Mouse (Mus musculus) kidney, adult 8-10 months (tissue): ENCODE measurements around the gene Gpr82.

Experiments used
- DNase-seq, 2 experiments: peaks; one replicate each; pipeline ENCODE4 v3.0.0; 2022

Gene Gpr82

GRCm38 (mm10) chrX:13661063-13661462 lies at the start of gene Gpr82:
Gene Gpr82 (plus strand): TSS chrX:13661363.
- no peak for DNase-seq

- no peak for DNase-seq
Observed at GRCm38 (mm10) chrX:13612115-13612514, 49.0 kb upstream of the Gpr82 start.

GRCm38 (mm10) chrX:13616726-13617125 lies 44.4 kb upstream of the Gpr82 start:
- no peak for DNase-seq

GRCm38 (mm10) chrX:13617294-13617693 lies 43.9 kb upstream of the Gpr82 start:
- DNase-seq: no peak

GRCm38 (mm10) chrX:13618476-13618875 lies 42.7 kb upstream of the Gpr82 start:
- no peak for DNase-seq

GRCm38 (mm10) chrX:13621473-13621872 lies 39.7 kb upstream of the Gpr82 start:
- peak in 1 of 2 experiments; percentile 9 for DNase-seq

GRCm38 (mm10) chrX:13622654-13623053 lies 38.5 kb upstream of the Gpr82 start:
- no peak for DNase-seq

GRCm38 (mm10) chrX:13631599-13632283 lies 29.4 kb upstream of the Gpr82 start, which contains the start of gene Gpr34:
Gene Gpr34 (plus strand): TSS chrX:13632089.
- no peak for DNase-seq

- DNase-seq: no peak
Observed at GRCm38 (mm10) chrX:13636398-13636797, 24.8 kb upstream of the Gpr82 start.

- no peak for DNase-seq
Observed at GRCm38 (mm10) chrX:13638894-13639293, 22.3 kb upstream of the Gpr82 start.

GRCm38 (mm10) chrX:13651889-13652288 lies 9.3 kb upstream of the Gpr82 start:
- DNase-seq: no peak

- no peak for DNase-seq
Observed at GRCm38 (mm10) chrX:13652291-13652690, 8.9 kb upstream of the Gpr82 start.

- DNase-seq: peak in 1 of 2 experiments; percentile 2
Observed at GRCm38 (mm10) chrX:13655005-13655421, 6.2 kb upstream of the Gpr82 start.

- DNase-seq: no peak
Observed at GRCm38 (mm10) chrX:13655906-13656305, 5.3 kb upstream of the Gpr82 start.

- peak; percentile 14 to 31 for DNase-seq
Observed at GRCm38 (mm10) chrX:13656721-13657120, 4.4 kb upstream of the Gpr82 start.

GRCm38 (mm10) chrX:13658616-13659140 lies 2.5 kb upstream of the Gpr82 start:
- DNase-seq: no peak

- DNase-seq: no peak
Observed at GRCm38 (mm10) chrX:13659201-13659890, 1.8 kb upstream of the Gpr82 start.

- no peak for DNase-seq
Observed at GRCm38 (mm10) chrX:13668867-13669266, 7.7 kb downstream of the Gpr82 start.

GRCm38 (mm10) chrX:13670342-13670741 lies 9.2 kb downstream of the Gpr82 start:
- DNase-seq: no peak

GRCm38 (mm10) chrX:13673001-13673400 lies 11.8 kb downstream of the Gpr82 start:
- DNase-seq: no peak

GRCm38 (mm10) chrX:13681748-13682147 lies 20.6 kb downstream of the Gpr82 start:
- no peak for DNase-seq

- DNase-seq: no peak
Observed at GRCm38 (mm10) chrX:13686589-13686988, 25.4 kb downstream of the Gpr82 start.

- DNase-seq: no peak
Observed at GRCm38 (mm10) chrX:13688356-13688755, 27.2 kb downstream of the Gpr82 start.

- no peak for DNase-seq
Observed at GRCm38 (mm10) chrX:13691865-13692264, 30.7 kb downstream of the Gpr82 start.
